In the genomic region with DNA sequence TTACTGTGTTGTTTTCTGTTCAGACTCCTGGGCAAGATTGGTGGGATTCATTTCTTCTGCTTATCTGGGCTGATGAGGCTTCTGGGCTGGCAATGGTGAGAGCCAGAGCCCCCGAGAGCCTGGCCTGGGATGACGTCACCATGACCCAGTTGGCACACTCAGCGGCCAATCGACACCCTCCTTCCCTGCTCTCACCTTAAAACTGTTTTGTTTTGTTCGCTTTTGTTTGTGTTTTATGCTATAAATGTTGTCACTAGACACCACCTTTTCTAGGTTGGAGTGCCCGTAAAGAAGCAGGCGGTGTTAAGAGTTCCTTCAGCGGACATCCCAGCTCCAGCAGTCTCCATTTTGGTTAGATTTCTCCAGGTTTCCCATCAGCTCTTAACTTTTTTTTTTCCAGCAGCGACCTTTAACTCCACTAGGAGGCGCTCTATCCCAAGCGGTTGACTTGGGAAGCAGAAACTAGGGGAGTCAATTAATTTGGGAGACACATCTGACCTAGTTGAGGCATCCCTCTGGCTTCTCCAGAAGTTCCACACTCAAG, we compare ENCODE assay signal across 8 mouse cellular contexts. TPM values are rescaled to one million over a fixed set of nuclear protein-coding genes. Genes with fewer than 3 reads are reported as not detected.
A peak's percentile ranks its signal among the peaks of the same experiment; 100 is the strongest.
DNase-seq lines count a peak whose midpoint lies in the region; ATAC-seq and TF ChIP-seq lines count a peak whose summit lies in the region.

No protein-coding gene starts in this region.

- H3K27me3 ChIP-seq in forebrain, embryonic 13.5 days, result 0 out of 2 replicates have a peak, but pooled peaks cover 2% of the 10 kb centered on the region
- H3K27me3 ChIP-seq in splenic B cell, adult 2 months (ENCODE audit: control insufficient read depth, insufficient read depth, low read length, poor library complexity, severe bottlenecking), result no peaks in the 10 kb centered on the region

- intact Hi-C loops in left cerebral cortex, postnatal 14 days (cut with DNase I), result loop anchor here (1.0 kb wide), 2 partner anchors 86 to 177 kb away; no protein-coding TSS in a partner anchor

- H3K9me3 ChIP-seq in forebrain, embryonic 13.5 days (replicated peaks), result no peaks in the 10 kb centered on the region

- H3K4me3 ChIP-seq in bone marrow macrophage, adult 2 months (ENCODE audit: insufficient read depth, low read length), result peak overlapping the region; percentile 52
- H3K4me3 ChIP-seq in forebrain, embryonic 13.5 days, result peak overlapping the region; percentile 14; the same call in 1 of the 2 replicates

- H3K4me2 ChIP-seq in forebrain, embryonic 13.5 days, result peak overlapping the region; percentile 44

- DNase-seq in cerebellum, adult 11 months, result peak; percentile 63
- peak; percentile 69 for DNase-seq in heart, postnatal 4 days
- DNase-seq in left cerebral cortex, postnatal 14 days (ENCODE audit: low spot score in 2 of 2), result peak; percentile 72 to 81
- peak; percentile 78 for DNase-seq in splenic B cell, adult 2 months (ENCODE audit: low read depth, low spot score)

- 8% methylated on average over 11 of the region's 11 CpGs for WGBS in forebrain, embryonic 13.5 days

- no peak overlapping the region for H3K9ac ChIP-seq in forebrain, embryonic 13.5 days

- no peak overlapping the region for H3K27ac ChIP-seq in bone marrow macrophage, adult 2 months (ENCODE audit: insufficient read depth, low read depth, low read length)
- no peak overlapping the region for H3K27ac ChIP-seq in forebrain, embryonic 13.5 days

- TF ChIP-seq POLR2A in bone marrow macrophage, adult 2 months (IDR thresholded peaks at IDR 0.05; ENCODE audit: borderline replicate concordance, low read depth, low read length), result no peak

- no peak for ATAC-seq in cerebellum, adult (ENCODE audit: insufficient number of reproducible peaks, low FRiP score, low TSS enrichment)
- ATAC-seq in forebrain, embryonic 13.5 days, result no peak
- peak; percentile 23 for ATAC-seq in megakaryocyte, adult 5-6 weeks (ENCODE audit: poor library complexity, severe bottlenecking)

- H3K4me1 ChIP-seq in bone marrow macrophage, adult 2 months (ENCODE audit: control insufficient read depth, insufficient read depth, low read length), result peaks cover 3% of the 10 kb centered on the region
- H3K4me1 ChIP-seq in forebrain, embryonic 13.5 days, result peaks cover 7% of the 10 kb centered on the region

- no peaks in the 10 kb centered on the region for H3K36me3 ChIP-seq in forebrain, embryonic 13.5 days (ENCODE audit: poor library complexity, severe bottlenecking)
- no peaks in the 10 kb centered on the region for H3K36me3 ChIP-seq in splenic B cell, adult 2 months (ENCODE audit: control insufficient read depth, insufficient read depth, low read length, poor library complexity, severe bottlenecking)

- TF ChIP-seq CTCF in bone marrow macrophage, adult 2 months (IDR thresholded peaks at IDR 0.05; ENCODE audit: low read depth, low read length), result peak; percentile 36; the same call in 1 of the 2 replicates

RNA-seq across cellular contexts. Expression of a gene that starts 11.9 kb away (rescaled TPM):
- 2.6 TPM in 2 replicates for polyA plus RNA-seq in bone marrow macrophage, adult 2 months (2012; ENCODE audit: insufficient read depth, insufficient read length, missing spikeins)
- polyA plus RNA-seq in forebrain, embryonic 13.5 days (2015; fragmentation: Nextera tagmentation; extraction: Ambion mirVana), result 6.2 and 6.8 TPM in 2 replicates
- total RNA-seq in heart, postnatal 4 days (2021), result 10 to 100 TPM; 10.1 to 11.3 TPM
- 10 to 100 TPM; 75.3 to 77.1 TPM for total RNA-seq in left cerebral cortex, postnatal 14 days (2021)
- total RNA-seq in megakaryocyte, adult 5-6 weeks (2015), result 0.31 and 2.1 TPM in 2 replicates
- total RNA-seq in megakaryocyte, adult 5-6 weeks (2017), result 0.81 and 1.5 TPM in 2 replicates

RNA-seq across cellular contexts. Expression of a gene that starts 45.4 kb away (rescaled TPM):
- 22.4 and 29.6 TPM in 2 replicates for polyA plus RNA-seq in bone marrow macrophage, adult 2 months (2012; ENCODE audit: insufficient read depth, insufficient read length, missing spikeins)
- polyA plus RNA-seq in forebrain, embryonic 13.5 days (2015; fragmentation: Nextera tagmentation; extraction: Ambion mirVana), result not detected in 2 replicates
- total RNA-seq in heart, postnatal 4 days (2021), result 10 to 100 TPM; 18.9 to 19.1 TPM
- not detected for total RNA-seq in left cerebral cortex, postnatal 14 days (2021)
- 9.8 and 11.4 TPM in 2 replicates for total RNA-seq in megakaryocyte, adult 5-6 weeks (2015)
- 12.6 and 14.9 TPM in 2 replicates for total RNA-seq in megakaryocyte, adult 5-6 weeks (2017)

Comparison
In these comparisons a context has a peak if more than half of its experiments do, and no peak if none do; other contexts are left out.
1. RNA of a gene that starts 11.9 kb away (total RNA-seq): 75.3 to 77.1 TPM in left cerebral cortex, postnatal 14 days; 10.1 to 11.3 TPM in heart, postnatal 4 days and 0.31 to 2.1 TPM in megakaryocyte, adult 5-6 weeks; every median in the first group is over 4 times any median in the second.
2. RNA of a gene that starts 45.4 kb away (total RNA-seq): 18.9 to 19.1 TPM in heart, postnatal 4 days and 9.8 to 14.9 TPM in megakaryocyte, adult 5-6 weeks; not detected in left cerebral cortex, postnatal 14 days; every median in the first group is over 4 times any median in the second.
3. Peak in every context shown above with its lines, with median percentiles within 50 percentile points of each other: DNase-seq.